Mouse (Mus musculus): ENCODE results near the gene Mlkl. TPM values are rescaled to one million over a fixed set of nuclear protein-coding genes. Genes with fewer than 3 reads are reported as not detected.
A peak's percentile ranks its signal among the peaks of the same experiment; 100 is the strongest.
"Not testable (repeated sequence)": the region's sequence is repeated elsewhere in the genome, so short reads cannot be mapped to it uniquely, and the experiment has no call there.

The Mlkl gene
- polyA plus RNA-seq, 1 experiment from 2014 or later, result 0.78 TPM

GRCm38 (mm10) chr8:111337311-111337889 lies 577 bp downstream of the Mlkl start:
- no peaks in the 10 kb centered on the region for H3K36me3 ChIP-seq (ENCODE audit: control insufficient read depth, insufficient read depth, low read length)
- peaks cover 5% of the 10 kb centered on the region; the same call in 1 of the 2 replicates for H3K4me1 ChIP-seq (ENCODE audit: control insufficient read depth, insufficient read depth, low read length)

GRCm38 (mm10) chr8:111336692-111337091 lies 1.3 kb downstream of the Mlkl start:
- 90% methylated on average over 4 of the region's 4 CpGs for WGBS
- Histone ChIP-seq H3K4me2 (ENCODE audit: low read length) (no peak overlapping the region), H3K4me1 (ENCODE audit: control insufficient read depth, insufficient read depth, low read length) (peaks cover 5% of the 10 kb centered on the region; the same call in 1 of the 2 replicates), H3K36me3 (ENCODE audit: control insufficient read depth, insufficient read depth, low read length) (no peaks in the 10 kb centered on the region), H3K9ac (replicated peaks; ENCODE audit: low read length) (no peak overlapping the region), H3K27me3 (ENCODE audit: control insufficient read depth, insufficient read depth, low read length) (0 out of 2 replicates have a peak, but pooled peaks cover 9% of the 10 kb centered on the region), H3K27ac (replicated peaks; ENCODE audit: low read depth, low read length) (no peak overlapping the region), H3K4me3 (replicated peaks; ENCODE audit: low read depth, low read length) (no peak overlapping the region), H3K9me3 (ENCODE audit: control insufficient read depth, low read length) (no peaks in the 10 kb centered on the region)
- ATAC-seq (ENCODE audit: low FRiP score, low TSS enrichment) (no peak), DNase-seq (no peak)

More at GRCm38 (mm10) chr8:111337311-111337889, 577 bp downstream of the Mlkl start:
- H3K9ac ChIP-seq (replicated peaks; ENCODE audit: low read length), result no peak overlapping the region; the same call in 1 of the 2 replicates
- WGBS, result 34% methylated on average over 17 of the region's 17 CpGs
- DNase-seq, result peak; percentile 2
- no peak for ATAC-seq (ENCODE audit: low FRiP score, low TSS enrichment)
- H3K27ac ChIP-seq (replicated peaks; ENCODE audit: low read depth, low read length), result no peak overlapping the region
- H3K27me3 ChIP-seq (ENCODE audit: control insufficient read depth, insufficient read depth, low read length), result 0 out of 2 replicates have a peak, but pooled peaks cover 9% of the 10 kb centered on the region
- H3K4me3 ChIP-seq (replicated peaks; ENCODE audit: low read depth, low read length), result peak overlapping the region; percentile 31
- no peaks in the 10 kb centered on the region for H3K9me3 ChIP-seq (ENCODE audit: control insufficient read depth, low read length)
- H3K4me2 ChIP-seq (ENCODE audit: low read length), result peak overlapping the region; percentile 59

- H3K4me3 ChIP-seq (replicated peaks; ENCODE audit: low read depth, low read length), result no peak overlapping the region
- no peaks in the 10 kb centered on the region for H3K36me3 ChIP-seq (ENCODE audit: control insufficient read depth, insufficient read depth, low read length)
- H3K27ac ChIP-seq (replicated peaks; ENCODE audit: low read depth, low read length), result no peak overlapping the region
- ATAC-seq (ENCODE audit: low FRiP score, low TSS enrichment) (no peak), DNase-seq (no peak)
- no peak overlapping the region for H3K9ac ChIP-seq (replicated peaks; ENCODE audit: low read length)
- H3K27me3 ChIP-seq (ENCODE audit: control insufficient read depth, insufficient read depth, low read length), result no peaks in the 10 kb centered on the region
- H3K4me2 ChIP-seq (ENCODE audit: low read length), result no peak overlapping the region
- H3K4me1 ChIP-seq (ENCODE audit: control insufficient read depth, insufficient read depth, low read length), result no peaks in the 10 kb centered on the region
- no peaks in the 10 kb centered on the region for H3K9me3 ChIP-seq (ENCODE audit: control insufficient read depth, low read length)
- 87% methylated on average over 6 of the region's 6 CpGs for WGBS
Measured at GRCm38 (mm10) chr8:111325222-111325790, 12.7 kb downstream of the Mlkl start.

GRCm38 (mm10) chr8:111314729-111315128 lies 23.2 kb downstream of the Mlkl start:
- Histone ChIP-seq H3K9me3 (ENCODE audit: control insufficient read depth, low read length) (no peaks in the 10 kb centered on the region), H3K27me3 (ENCODE audit: control insufficient read depth, insufficient read depth, low read length) (no peaks in the 10 kb centered on the region), H3K27ac (replicated peaks; ENCODE audit: low read depth, low read length) (no peak overlapping the region), H3K4me2 (ENCODE audit: low read length) (no peak overlapping the region), H3K4me1 (ENCODE audit: control insufficient read depth, insufficient read depth, low read length) (no peaks in the 10 kb centered on the region), H3K4me3 (replicated peaks; ENCODE audit: low read depth, low read length) (no peak overlapping the region), H3K9ac (replicated peaks; ENCODE audit: low read length) (no peak overlapping the region), H3K36me3 (ENCODE audit: control insufficient read depth, insufficient read depth, low read length) (no peaks in the 10 kb centered on the region)
- 89% methylated on average over 12 of the region's 12 CpGs for WGBS
- DNase-seq (no peak), ATAC-seq (ENCODE audit: low FRiP score, low TSS enrichment) (no peak)

GRCm38 (mm10) chr8:111313961-111314360 lies 24.0 kb downstream of the Mlkl start:
- not testable (repeated sequence) for H3K4me1 ChIP-seq (ENCODE audit: control insufficient read depth, insufficient read depth, low read length); H3K27me3 ChIP-seq (ENCODE audit: control insufficient read depth, insufficient read depth, low read length); H3K36me3 ChIP-seq (ENCODE audit: control insufficient read depth, insufficient read depth, low read length); ATAC-seq (ENCODE audit: low FRiP score, low TSS enrichment); H3K4me2 ChIP-seq (ENCODE audit: low read length); H3K9me3 ChIP-seq (ENCODE audit: control insufficient read depth, low read length); H3K9ac ChIP-seq (replicated peaks; ENCODE audit: low read length); DNase-seq; H3K4me3 ChIP-seq (replicated peaks; ENCODE audit: low read depth, low read length); H3K27ac ChIP-seq (replicated peaks; ENCODE audit: low read depth, low read length)
- WGBS, result 94% methylated on average over 6 of the region's 6 CpGs

- no peak overlapping the region for H3K4me2 ChIP-seq (ENCODE audit: low read length)
- no peak overlapping the region for H3K27ac ChIP-seq (replicated peaks; ENCODE audit: low read depth, low read length)
- H3K27me3 ChIP-seq (ENCODE audit: control insufficient read depth, insufficient read depth, low read length), result no peaks in the 10 kb centered on the region
- no peak for ATAC-seq (ENCODE audit: low FRiP score, low TSS enrichment)
- H3K4me3 ChIP-seq (replicated peaks; ENCODE audit: low read depth, low read length), result no peak overlapping the region
- no peaks in the 10 kb centered on the region for H3K9me3 ChIP-seq (ENCODE audit: control insufficient read depth, low read length)
- no peaks in the 10 kb centered on the region for H3K36me3 ChIP-seq (ENCODE audit: control insufficient read depth, insufficient read depth, low read length)
- 71% methylated on average over 3 of the region's 3 CpGs for WGBS
- no peak overlapping the region for H3K9ac ChIP-seq (replicated peaks; ENCODE audit: low read length)
- DNase-seq, result no peak
- H3K4me1 ChIP-seq (ENCODE audit: control insufficient read depth, insufficient read depth, low read length), result no peaks in the 10 kb centered on the region
Measured at GRCm38 (mm10) chr8:111312758-111313162, 25.2 kb downstream of the Mlkl start.

GRCm38 (mm10) chr8:111310006-111310405 lies 28.0 kb downstream of the Mlkl start:
- H3K4me3 ChIP-seq (replicated peaks; ENCODE audit: low read depth, low read length); H3K27ac ChIP-seq (replicated peaks; ENCODE audit: low read depth, low read length); H3K4me1 ChIP-seq (ENCODE audit: control insufficient read depth, insufficient read depth, low read length); H3K27me3 ChIP-seq (ENCODE audit: control insufficient read depth, insufficient read depth, low read length); ATAC-seq (ENCODE audit: low FRiP score, low TSS enrichment); H3K36me3 ChIP-seq (ENCODE audit: control insufficient read depth, insufficient read depth, low read length); H3K4me2 ChIP-seq (ENCODE audit: low read length); H3K9ac ChIP-seq (replicated peaks; ENCODE audit: low read length); H3K9me3 ChIP-seq (ENCODE audit: control insufficient read depth, low read length); DNase-seq: not testable (repeated sequence)
- WGBS, result 92% methylated on average over 15 of the region's 15 CpGs

- H3K4me3 ChIP-seq (replicated peaks; ENCODE audit: low read depth, low read length), result no peak overlapping the region
- no peak overlapping the region for H3K27ac ChIP-seq (replicated peaks; ENCODE audit: low read depth, low read length)
- H3K4me1 ChIP-seq (ENCODE audit: control insufficient read depth, insufficient read depth, low read length), result no peaks in the 10 kb centered on the region
- H3K9me3 ChIP-seq (ENCODE audit: control insufficient read depth, low read length), result no peaks in the 10 kb centered on the region
- no peaks in the 10 kb centered on the region for H3K27me3 ChIP-seq (ENCODE audit: control insufficient read depth, insufficient read depth, low read length)
- H3K4me2 ChIP-seq (ENCODE audit: low read length), result no peak overlapping the region
- 26% methylated on average over 5 of the region's 5 CpGs for WGBS
- H3K9ac ChIP-seq (replicated peaks; ENCODE audit: low read length), result no peak overlapping the region
- H3K36me3 ChIP-seq (ENCODE audit: control insufficient read depth, insufficient read depth, low read length), result no peaks in the 10 kb centered on the region
- ATAC-seq (ENCODE audit: low FRiP score, low TSS enrichment) (no peak), DNase-seq (no peak)
Measured at GRCm38 (mm10) chr8:111305031-111305730, 32.8 kb downstream of the Mlkl start.
